Mouse (Mus musculus): ENCODE measurements around the gene Dnah1. TPM values are rescaled to one million over a fixed set of nuclear protein-coding genes. Genes with fewer than 3 reads are reported as not detected.

The Dnah1 gene
- polyA plus RNA-seq, 1 experiment from 2014 or later = 5.3 TPM

GRCm38 (mm10) chr14:31313192-31313591 is 10.5 kb downstream of the Dnah1 start:
- no peak for ATAC-seq
- Histone ChIP-seq H3K9ac (replicated peaks) (no peak overlapping the region), H3K4me3 (replicated peaks) (no peak overlapping the region), H3K9me3 (no peaks in the 10 kb centered on the region), H3K27ac (no peak overlapping the region), H3K4me2 (replicated peaks) (no peak overlapping the region), H3K4me1 (replicated peaks) (no peaks in the 10 kb centered on the region), H3K27me3 (no peaks in the 10 kb centered on the region), H3K36me3 (no peaks in the 10 kb centered on the region)
- WGBS = 29% methylated on average over 3 of the region's 3 CpGs

DNA sequence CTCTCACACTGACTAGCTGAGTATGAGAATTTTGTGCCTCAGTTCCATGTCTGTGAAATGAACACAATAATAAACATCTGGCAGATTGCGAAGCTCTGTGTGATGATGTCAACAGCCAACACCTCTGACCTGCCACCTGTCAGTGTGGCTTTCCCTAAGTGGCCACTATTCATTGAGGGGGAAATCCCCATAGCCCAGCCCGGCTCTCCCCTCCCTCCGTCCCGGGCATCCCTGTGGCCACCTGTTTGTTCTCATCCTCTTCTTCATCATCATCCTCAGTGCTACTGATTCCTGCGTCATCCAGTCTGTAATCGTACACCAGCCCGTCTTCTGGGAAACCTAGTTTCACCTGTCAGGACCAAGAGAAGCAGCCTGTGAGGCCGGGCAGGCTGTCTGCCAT is 38.0 kb downstream of the Dnah1 start:
- H3K4me1 ChIP-seq (replicated peaks) = no peaks in the 10 kb centered on the region
- H3K9me3 ChIP-seq = no peaks in the 10 kb centered on the region
- no peak overlapping the region for H3K27ac ChIP-seq
- H3K27me3 ChIP-seq = no peaks in the 10 kb centered on the region
- WGBS = 90% methylated on average over 8 of the region's 8 CpGs
- H3K9ac ChIP-seq (replicated peaks) = no peak overlapping the region
- H3K4me2 ChIP-seq (replicated peaks) = no peak overlapping the region
- H3K36me3 ChIP-seq = no peaks in the 10 kb centered on the region
- no peak for ATAC-seq
- no peak overlapping the region for H3K4me3 ChIP-seq (replicated peaks)

DNA sequence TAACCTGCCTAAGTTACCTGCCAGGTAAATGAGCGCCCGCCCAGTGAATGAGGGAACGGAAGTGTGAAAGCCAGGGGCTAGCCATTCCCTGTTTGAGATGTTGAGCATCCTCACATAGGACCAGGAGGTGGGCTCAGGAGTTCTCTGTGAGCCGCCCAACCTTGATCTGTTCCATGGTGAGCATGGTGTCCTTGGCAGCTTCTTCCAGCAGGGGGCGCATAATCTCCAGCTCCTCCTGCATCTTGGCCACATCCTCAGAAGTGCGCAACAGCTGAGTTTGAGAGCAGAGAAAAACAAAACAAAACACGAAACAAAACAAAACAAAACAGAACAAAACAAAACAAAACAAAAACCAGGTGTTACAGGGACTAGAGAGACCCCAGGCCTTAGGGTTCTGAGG is 51.5 kb downstream of the Dnah1 start:
- WGBS = 29% methylated on average over 7 of the region's 7 CpGs
- H3K9me3 ChIP-seq = no peaks in the 10 kb centered on the region
- H3K9ac ChIP-seq (replicated peaks) = no peak overlapping the region
- H3K4me2 ChIP-seq (replicated peaks) = no peak overlapping the region
- H3K4me3 ChIP-seq (replicated peaks) = no peak overlapping the region
- peaks cover 29% of the 10 kb centered on the region for H3K4me1 ChIP-seq (replicated peaks)
- H3K36me3 ChIP-seq = no peaks in the 10 kb centered on the region
- no peak overlapping the region for H3K27ac ChIP-seq
- H3K27me3 ChIP-seq = no peaks in the 10 kb centered on the region
- 0 out of 2 replicates have a peak, but pooled peaks have one; percentile 7 for ATAC-seq

DNA sequence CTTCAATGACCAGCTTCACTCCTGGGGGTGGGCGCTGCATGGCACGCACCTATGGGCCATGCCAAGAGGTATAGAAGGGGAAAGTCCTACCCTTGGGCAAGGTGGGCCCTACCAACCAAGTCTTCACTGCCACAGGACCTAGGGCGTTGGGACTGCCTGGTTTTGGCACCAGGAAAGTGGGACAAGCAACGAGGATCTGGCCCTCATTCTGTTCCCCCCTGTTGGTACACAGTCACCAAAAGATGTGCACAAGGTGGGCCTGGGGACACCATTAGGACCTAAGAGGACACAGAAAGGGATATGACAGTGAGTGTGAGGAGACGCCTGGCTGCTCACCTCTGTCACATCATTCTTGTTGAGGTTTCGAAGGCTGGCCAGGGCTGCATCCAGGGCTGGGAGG is 52.6 kb downstream of the Dnah1 start:
- Histone ChIP-seq H3K9me3 (no peaks in the 10 kb centered on the region), H3K27ac (no peak overlapping the region), H3K4me2 (replicated peaks) (no peak overlapping the region), H3K27me3 (no peaks in the 10 kb centered on the region), H3K9ac (replicated peaks) (no peak overlapping the region), H3K36me3 (no peaks in the 10 kb centered on the region), H3K4me3 (replicated peaks) (no peak overlapping the region), H3K4me1 (replicated peaks) (peaks cover 29% of the 10 kb centered on the region)
- no peak for ATAC-seq
- 88% methylated on average over 6 of the region's 6 CpGs for WGBS

DNA sequence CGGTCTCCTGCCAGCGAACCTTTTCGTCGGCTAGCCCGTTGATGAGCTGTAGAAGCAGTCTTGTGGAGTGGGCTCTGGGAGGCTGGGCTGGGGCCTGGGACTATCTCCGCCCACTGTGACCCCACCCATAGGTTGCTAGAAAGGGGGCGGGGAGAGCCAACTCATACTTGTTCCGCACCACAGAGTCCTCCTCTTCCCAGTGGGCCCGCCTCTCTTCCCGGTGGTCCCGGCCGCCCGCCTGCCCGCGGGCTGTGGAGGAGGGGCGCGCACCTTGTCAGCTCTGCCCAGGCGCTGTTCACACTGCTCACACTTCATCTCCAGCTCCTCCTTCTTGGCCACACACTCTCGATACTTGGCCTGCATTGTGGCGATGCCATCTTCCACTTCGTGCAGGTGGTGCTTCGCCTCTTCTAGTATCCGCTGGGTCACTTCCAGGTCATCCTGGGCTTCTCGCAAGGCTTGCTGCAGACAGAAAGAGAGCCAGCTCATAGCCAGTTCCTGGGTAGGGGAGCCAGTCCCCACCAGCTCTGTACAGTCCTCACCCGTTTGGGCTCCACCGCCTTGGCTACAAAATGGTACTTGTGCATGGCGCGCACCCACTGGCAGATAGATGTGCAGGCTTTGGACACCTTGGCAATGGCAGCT is 54.1 kb downstream of the Dnah1 start:
- ATAC-seq = peak; percentile 57
- H3K9ac ChIP-seq (replicated peaks) = peak overlapping the region; percentile 30
- WGBS = 14% methylated on average over 28 of the region's 28 CpGs

DNA sequence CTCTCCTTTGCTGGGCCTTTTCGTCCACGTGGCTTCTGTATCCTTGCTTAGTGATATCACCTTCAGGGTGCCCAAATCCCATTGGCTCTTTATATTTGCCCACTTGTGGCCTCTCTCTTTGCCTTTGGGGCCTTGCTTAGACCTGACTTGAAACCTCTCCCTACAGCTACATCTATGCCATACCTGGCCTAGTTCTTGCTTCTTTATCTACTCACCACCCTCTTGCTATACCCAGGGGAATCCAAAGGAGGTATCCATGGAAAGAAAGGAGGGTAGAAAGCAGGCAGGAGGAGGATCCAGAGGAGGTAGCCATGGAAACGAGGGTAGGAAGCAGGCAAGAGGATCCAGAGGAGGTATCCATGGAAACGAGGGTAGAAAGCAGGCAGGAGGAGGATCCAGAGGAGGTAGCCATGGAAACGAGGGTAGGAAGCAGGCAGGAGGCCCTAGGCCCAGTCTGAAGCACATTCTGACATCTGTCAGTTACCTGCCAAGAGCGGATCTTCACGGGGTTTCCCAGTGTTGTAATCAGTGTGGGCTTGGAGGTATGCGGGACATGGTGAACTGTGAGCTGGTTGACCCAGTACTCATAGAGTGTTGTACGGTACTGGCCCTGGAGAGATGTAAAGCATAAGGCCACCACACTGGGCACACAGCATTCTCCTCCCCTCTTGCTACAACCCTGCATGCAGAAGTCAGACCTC is 55.2 kb downstream of the Dnah1 start:
- H3K4me1 ChIP-seq (replicated peaks) = peaks cover 29% of the 10 kb centered on the region
- H3K4me3 ChIP-seq (replicated peaks) = peak overlapping the region; percentile 27
- no peaks in the 10 kb centered on the region for H3K27me3 ChIP-seq
- no peak overlapping the region for H3K9ac ChIP-seq (replicated peaks)
- H3K9me3 ChIP-seq = no peaks in the 10 kb centered on the region
- peak; percentile 73 for ATAC-seq
- peaks cover 2% of the 10 kb centered on the region; the same call in 1 of the 2 replicates for H3K36me3 ChIP-seq
- 19% methylated on average over 9 of the region's 9 CpGs for WGBS
- H3K27ac ChIP-seq = peak overlapping the region; percentile 83
- H3K4me2 ChIP-seq (replicated peaks) = peak overlapping the region; percentile 50

More for the DNA sequence above, 54.1 kb downstream of the Dnah1 start:
- Histone ChIP-seq H3K36me3 (no peaks in the 10 kb centered on the region; the same call in 1 of the 2 replicates), H3K27me3 (no peaks in the 10 kb centered on the region), H3K4me3 (replicated peaks) (peak overlapping the region; percentile 27), H3K4me1 (replicated peaks) (peaks cover 29% of the 10 kb centered on the region), H3K27ac (peak overlapping the region; percentile 83), H3K9me3 (no peaks in the 10 kb centered on the region), H3K4me2 (replicated peaks) (peak overlapping the region; percentile 50)

- H3K36me3 ChIP-seq = peaks cover 9% of the 10 kb centered on the region
- H3K4me2 ChIP-seq (replicated peaks) = no peak overlapping the region
- no peaks in the 10 kb centered on the region for H3K9me3 ChIP-seq
- H3K27me3 ChIP-seq = no peaks in the 10 kb centered on the region
- peaks cover 29% of the 10 kb centered on the region for H3K4me1 ChIP-seq (replicated peaks)
- WGBS = 88% methylated on average over 11 of the region's 11 CpGs
- no peak overlapping the region for H3K4me3 ChIP-seq (replicated peaks)
- H3K27ac ChIP-seq = peak overlapping the region; percentile 83
- no peak overlapping the region for H3K9ac ChIP-seq (replicated peaks)
- ATAC-seq = no peak
These were observed 56.0 kb downstream of the Dnah1 start for GRCm38 (mm10) chr14:31267649-31268048.

DNA sequence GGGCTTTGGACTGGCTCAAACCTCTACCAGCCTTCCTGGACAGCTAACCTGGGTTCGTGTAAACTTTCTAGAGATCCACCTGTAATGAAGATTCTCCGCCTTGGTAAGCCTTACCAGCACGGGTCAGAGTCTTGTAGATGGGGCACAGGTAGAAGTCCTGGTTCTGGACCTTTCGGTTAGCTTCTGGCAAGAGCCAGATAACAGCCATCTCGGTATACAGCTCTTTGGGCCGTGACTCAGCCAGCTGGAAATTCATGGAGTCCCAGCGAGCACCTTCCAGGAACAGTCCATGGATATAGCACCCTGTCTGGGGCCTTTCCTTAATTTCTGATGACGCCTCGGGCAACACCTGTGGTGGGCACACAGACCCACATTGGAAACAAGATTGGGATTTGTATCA is 62.8 kb downstream of the Dnah1 start:
- Histone ChIP-seq H3K4me1 (replicated peaks) (no peaks in the 10 kb centered on the region), H3K4me3 (replicated peaks) (no peak overlapping the region), H3K4me2 (replicated peaks) (no peak overlapping the region), H3K27me3 (no peaks in the 10 kb centered on the region), H3K27ac (no peak overlapping the region), H3K9me3 (no peaks in the 10 kb centered on the region), H3K36me3 (peaks cover 76% of the 10 kb centered on the region), H3K9ac (replicated peaks) (no peak overlapping the region)
- no peak for ATAC-seq
- WGBS = 95% methylated on average over 9 of the region's 9 CpGs

- H3K9me3 ChIP-seq = no peaks in the 10 kb centered on the region
- 97% methylated on average over 4 of the region's 4 CpGs for WGBS
- H3K27ac ChIP-seq = no peak overlapping the region
- H3K4me2 ChIP-seq (replicated peaks) = no peak overlapping the region
- ATAC-seq = no peak
- H3K4me1 ChIP-seq (replicated peaks) = no peaks in the 10 kb centered on the region
- no peak overlapping the region for H3K9ac ChIP-seq (replicated peaks)
- H3K36me3 ChIP-seq = peaks cover 81% of the 10 kb centered on the region
- no peaks in the 10 kb centered on the region for H3K27me3 ChIP-seq
- no peak overlapping the region for H3K4me3 ChIP-seq (replicated peaks)
These were observed 63.3 kb downstream of the Dnah1 start for GRCm38 (mm10) chr14:31260374-31260773.

DNA sequence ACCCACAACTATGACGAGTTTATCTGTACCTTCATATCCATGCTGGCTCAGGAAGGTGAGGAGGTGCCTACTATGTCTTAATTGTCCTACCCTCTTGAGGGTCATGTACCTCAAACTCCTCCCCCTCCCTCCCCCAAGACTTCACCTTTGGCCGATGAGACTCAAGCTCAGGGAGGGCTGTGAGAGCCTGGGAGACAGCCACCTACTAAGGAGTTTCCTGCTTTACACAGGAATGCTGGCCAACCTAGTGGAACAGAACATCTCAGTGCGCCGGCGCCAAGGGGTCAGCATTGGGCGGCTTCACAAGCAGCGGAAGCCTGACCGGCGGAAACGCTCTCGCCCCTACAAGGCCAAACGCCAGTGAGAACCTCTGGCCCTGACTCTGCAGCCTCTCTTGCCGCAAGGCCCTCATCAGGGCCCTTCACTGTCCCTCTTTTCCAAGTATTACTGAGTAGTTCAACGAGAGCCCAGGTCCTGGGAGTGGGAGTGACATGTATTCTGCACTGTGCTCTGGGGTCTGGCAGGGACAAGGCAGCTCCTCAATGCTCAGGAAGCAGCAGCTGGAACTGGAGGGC is 65.1 kb downstream of the Dnah1 start:
- no peaks in the 10 kb centered on the region for H3K27me3 ChIP-seq
- 95% methylated on average over 14 of the region's 14 CpGs for WGBS
- H3K27ac ChIP-seq = no peak overlapping the region
- no peak overlapping the region for H3K4me2 ChIP-seq (replicated peaks)
- no peaks in the 10 kb centered on the region for H3K4me1 ChIP-seq (replicated peaks)
- H3K36me3 ChIP-seq = peaks cover 98% of the 10 kb centered on the region
- no peaks in the 10 kb centered on the region for H3K9me3 ChIP-seq
- ATAC-seq = no peak
- no peak overlapping the region for H3K4me3 ChIP-seq (replicated peaks)
- no peak overlapping the region for H3K9ac ChIP-seq (replicated peaks)

- 91% methylated on average over 5 of the region's 5 CpGs for WGBS
These were observed 71.6 kb downstream of the Dnah1 start for GRCm38 (mm10) chr14:31252091-31252490.

DNA sequence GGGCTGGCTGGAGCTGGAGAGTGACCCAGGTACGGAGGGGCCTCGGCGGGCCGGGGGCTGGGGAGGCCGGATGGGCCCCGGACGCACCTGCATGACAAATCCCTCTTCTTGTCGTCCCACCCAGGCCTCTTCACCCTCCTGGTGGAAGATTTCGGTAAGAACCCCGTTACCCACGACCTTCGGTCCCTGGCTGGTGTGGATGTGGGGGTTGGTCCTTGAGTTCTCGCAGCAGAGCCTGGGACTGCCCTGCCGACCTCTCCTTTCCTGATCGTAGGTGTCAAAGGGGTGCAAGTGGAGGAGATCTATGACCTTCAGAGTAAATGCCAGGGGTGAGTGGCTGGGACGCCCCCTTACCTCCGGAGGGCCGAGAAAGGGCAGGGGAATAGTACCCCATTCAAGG is 72.1 kb downstream of the Dnah1 start:
- H3K27me3 ChIP-seq = no peaks in the 10 kb centered on the region
- H3K36me3 ChIP-seq = peaks cover 38% of the 10 kb centered on the region
- no peak; the same call in 1 of the 2 replicates for ATAC-seq
- H3K9me3 ChIP-seq = no peaks in the 10 kb centered on the region
- 2% methylated on average over 18 of the region's 18 CpGs for WGBS
- peak overlapping the region; percentile 86 for H3K4me3 ChIP-seq (replicated peaks)
- H3K4me2 ChIP-seq (replicated peaks) = peak overlapping the region; percentile 86
- H3K27ac ChIP-seq = peak overlapping the region; percentile 93; the same call in 1 of the 2 replicates
- H3K9ac ChIP-seq (replicated peaks) = peak overlapping the region; percentile 98
- peaks cover 19% of the 10 kb centered on the region for H3K4me1 ChIP-seq (replicated peaks)

More at GRCm38 (mm10) chr14:31252091-31252490, 71.6 kb downstream of the Dnah1 start:
- Histone ChIP-seq H3K9ac (replicated peaks) (peak overlapping the region; percentile 98), H3K36me3 (peaks cover 43% of the 10 kb centered on the region), H3K4me3 (replicated peaks) (peak overlapping the region; percentile 86), H3K4me2 (replicated peaks) (peak overlapping the region; percentile 86), H3K27ac (0 out of 2 replicates have a peak overlapping the region, but pooled peaks have one; percentile 93), H3K27me3 (no peaks in the 10 kb centered on the region), H3K9me3 (no peaks in the 10 kb centered on the region), H3K4me1 (replicated peaks) (peaks cover 19% of the 10 kb centered on the region)
- no peak for ATAC-seq
